Mouse (Mus musculus): ENCODE measurements around the gene Tbc1d22a. TPM values are rescaled to one million over a fixed set of nuclear protein-coding genes. Genes with fewer than 3 reads are reported as not detected.

The Tbc1d22a gene
- polyA plus RNA-seq, 1 experiment = 30.5 TPM

DNA sequence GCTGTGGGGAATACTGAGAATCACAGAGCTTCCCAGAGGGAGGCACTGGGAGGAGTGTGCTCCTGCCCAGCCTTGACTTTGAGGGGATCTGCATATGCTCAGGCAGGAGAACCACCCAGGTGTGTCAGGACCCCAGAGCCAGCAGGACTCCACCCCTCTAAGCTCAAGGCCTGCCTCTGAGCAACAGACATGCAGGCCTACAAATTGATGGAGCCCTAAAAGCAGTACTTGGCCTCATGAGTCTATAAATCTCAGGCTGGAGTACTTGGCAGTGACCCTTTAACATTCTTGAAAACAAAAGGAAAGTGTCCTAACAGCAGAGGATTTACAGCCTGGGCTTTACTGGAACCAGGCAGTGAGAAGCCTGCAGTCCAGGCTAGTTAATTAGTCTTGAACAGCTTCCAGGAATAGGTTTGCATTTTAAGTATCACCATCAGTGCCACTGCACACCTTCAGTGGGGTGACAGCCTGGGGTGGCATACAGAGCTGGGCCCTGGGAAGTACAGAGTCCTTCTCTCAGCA is 263.3 kb downstream of the Tbc1d22a start:
- no peaks in the 10 kb centered on the region for H3K27me3 ChIP-seq (ENCODE audit: control insufficient read depth, insufficient read depth, insufficient read length)
- no peak overlapping the region for H3K4me2 ChIP-seq (ENCODE audit: low read depth)
- H3K36me3 ChIP-seq (ENCODE audit: control insufficient read depth, insufficient read depth) = no peaks in the 10 kb centered on the region
- H3K79me2 ChIP-seq (ENCODE audit: control insufficient read depth, insufficient read depth) = no peaks in the 10 kb centered on the region
- no peak overlapping the region for H3K4me3 ChIP-seq
- no peak for TF ChIP-seq POLR2A (IDR thresholded peaks at IDR 0.05; ENCODE audit: insufficient read length, low read depth)
- TF ChIP-seq E2F4 (IDR thresholded peaks at IDR 0.05; ENCODE audit: insufficient read depth) = no peak
- no peak for TF ChIP-seq REST (IDR thresholded peaks at IDR 0.05; ENCODE audit: insufficient read depth, insufficient read length)
- TF ChIP-seq TCF3 (IDR thresholded peaks at IDR 0.05; ENCODE audit: insufficient read length, low read depth) = no peak
- TF ChIP-seq SRF (IDR thresholded peaks at IDR 0.05; ENCODE audit: control insufficient read depth, insufficient read length, low read depth) = no peak
- no peak for TF ChIP-seq POLR2AphosphoS2 (IDR thresholded peaks at IDR 0.05; ENCODE audit: insufficient read length, low read depth)
- no peak for TF ChIP-seq MAX (IDR thresholded peaks at IDR 0.05; ENCODE audit: low read depth)
- no peak for TF ChIP-seq MYOG (IDR thresholded peaks at IDR 0.05; ENCODE audit: control insufficient read depth in 1 of 3, insufficient read depth in 1 of 3, insufficient read length in 2 of 3, low read depth in 2 of 3)
- no peak overlapping the region for H3ac ChIP-seq (ENCODE audit: control insufficient read depth, insufficient read length)

DNA sequence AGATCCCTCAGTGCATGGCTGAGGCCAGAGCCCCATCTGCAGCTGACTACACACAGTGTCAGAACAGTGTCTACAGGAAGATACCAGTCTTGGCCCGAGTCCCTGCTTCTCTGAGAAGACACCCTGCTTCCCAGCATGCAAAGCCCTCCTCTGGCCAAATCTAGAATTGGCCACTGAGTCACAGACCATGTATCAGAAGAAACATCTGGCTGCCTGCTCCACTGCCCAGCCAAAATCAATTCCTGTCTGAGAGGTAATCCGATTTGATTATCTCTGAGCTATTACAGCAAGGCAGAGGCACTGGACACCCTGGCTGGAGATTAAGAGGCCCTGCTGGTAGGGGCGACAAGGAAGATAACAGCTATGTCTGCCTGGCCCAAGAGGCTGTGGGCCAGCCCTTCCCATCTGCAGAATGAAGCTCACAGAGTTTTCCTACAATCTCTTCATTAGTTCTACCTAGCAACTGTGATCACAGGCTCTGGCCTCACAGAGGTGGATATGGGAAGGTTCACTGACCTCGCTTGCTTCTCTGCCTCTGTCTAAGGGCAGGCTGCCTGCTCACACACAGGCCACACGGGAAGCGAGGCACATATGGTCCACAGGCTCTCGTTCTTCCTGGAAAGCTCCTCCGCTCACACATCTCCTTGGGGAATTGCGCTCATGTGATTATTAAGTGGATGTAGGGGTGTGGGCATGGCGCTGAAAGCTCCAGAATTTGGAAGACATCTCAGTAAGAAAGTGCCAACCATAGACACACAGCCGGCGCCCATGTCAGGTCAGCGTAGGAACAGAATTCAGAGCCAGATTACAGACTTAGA is 264.6 kb downstream of the Tbc1d22a start:
- Histone ChIP-seq H3K79me2 (ENCODE audit: control insufficient read depth, insufficient read depth) (no peaks in the 10 kb centered on the region), H3K27me3 (ENCODE audit: control insufficient read depth, insufficient read depth, insufficient read length) (no peaks in the 10 kb centered on the region), H3ac (ENCODE audit: control insufficient read depth, insufficient read length) (no peak overlapping the region), H3K4me3 (no peak overlapping the region), H3K4me2 (ENCODE audit: low read depth) (no peak overlapping the region), H3K36me3 (ENCODE audit: control insufficient read depth, insufficient read depth) (no peaks in the 10 kb centered on the region)
- no peak for TF ChIP-seq USF1 (IDR thresholded peaks at IDR 0.05; ENCODE audit: low read depth)
- TF ChIP-seq E2F4 (IDR thresholded peaks at IDR 0.05; ENCODE audit: insufficient read depth) = no peak
- no peak for TF ChIP-seq REST (IDR thresholded peaks at IDR 0.05; ENCODE audit: insufficient read depth, insufficient read length)
- no peak for TF ChIP-seq MYOG (IDR thresholded peaks at IDR 0.05; ENCODE audit: control insufficient read depth in 1 of 3, insufficient read depth in 1 of 3, insufficient read length in 2 of 3, low read depth in 2 of 3)
- TF ChIP-seq TCF3 (IDR thresholded peaks at IDR 0.05; ENCODE audit: insufficient read length, low read depth) = no peak
- no peak for TF ChIP-seq MAX (IDR thresholded peaks at IDR 0.05; ENCODE audit: low read depth)
- no peak for TF ChIP-seq MYOD1 (IDR thresholded peaks at IDR 0.05; ENCODE audit: control insufficient read depth in 1 of 3, insufficient read length in 2 of 3, low read depth in 2 of 3)
- TF ChIP-seq POLR2AphosphoS2 (IDR thresholded peaks at IDR 0.05; ENCODE audit: insufficient read length, low read depth) = no peak
- no peak for TF ChIP-seq CEBPB (IDR thresholded peaks at IDR 0.05; ENCODE audit: insufficient read depth, poor library complexity, severe bottlenecking)
- no peak for TF ChIP-seq SRF (IDR thresholded peaks at IDR 0.05; ENCODE audit: control insufficient read depth, insufficient read length, low read depth)
- no peak for TF ChIP-seq POLR2A (IDR thresholded peaks at IDR 0.05; ENCODE audit: insufficient read length, low read depth)
- no peak for TF ChIP-seq TCF12 (IDR thresholded peaks at IDR 0.05; ENCODE audit: insufficient read depth, poor library complexity, severe bottlenecking)

DNA sequence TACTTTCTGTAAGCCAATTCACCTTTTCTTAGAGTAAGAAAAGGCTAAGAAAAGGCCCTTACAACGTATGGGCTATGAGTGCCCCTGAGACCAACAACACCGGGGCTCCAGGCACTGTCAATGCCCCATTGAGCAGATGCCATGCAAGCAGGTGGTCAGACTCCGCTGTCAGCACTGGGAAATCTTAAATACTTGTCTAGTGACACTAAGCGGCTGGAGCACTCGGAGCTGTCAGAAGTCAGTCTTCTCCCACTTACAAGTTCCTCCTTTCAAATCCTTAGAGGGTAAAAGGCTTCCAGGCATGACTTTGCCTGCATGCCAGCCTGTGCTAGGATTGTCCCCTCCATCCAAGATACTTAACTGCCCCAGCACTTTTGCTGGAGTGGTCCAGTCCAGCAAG is 268.1 kb downstream of the Tbc1d22a start:
- H3K79me2 ChIP-seq (ENCODE audit: control insufficient read depth, insufficient read depth) = no peaks in the 10 kb centered on the region
- no peaks in the 10 kb centered on the region for H3K36me3 ChIP-seq (ENCODE audit: control insufficient read depth, insufficient read depth)
- no peaks in the 10 kb centered on the region for H3K27me3 ChIP-seq (ENCODE audit: control insufficient read depth, insufficient read depth, insufficient read length)
- no peak overlapping the region for H3K4me3 ChIP-seq
- no peak overlapping the region for H3ac ChIP-seq (ENCODE audit: control insufficient read depth, insufficient read length)
- no peak overlapping the region for H3K4me2 ChIP-seq (ENCODE audit: low read depth)
- TF ChIP-seq MYOD1 (IDR thresholded peaks at IDR 0.05; ENCODE audit: control insufficient read depth in 1 of 3, insufficient read length in 2 of 3, low read depth in 2 of 3) = peak in 1 of 3 experiments; percentile 11
- no peak for TF ChIP-seq POLR2A (IDR thresholded peaks at IDR 0.05; ENCODE audit: insufficient read length, low read depth)
- TF ChIP-seq USF1 (IDR thresholded peaks at IDR 0.05; ENCODE audit: low read depth) = no peak
- no peak for TF ChIP-seq POLR2AphosphoS2 (IDR thresholded peaks at IDR 0.05; ENCODE audit: insufficient read length, low read depth)
- no peak for TF ChIP-seq TCF12 (IDR thresholded peaks at IDR 0.05; ENCODE audit: insufficient read depth, poor library complexity, severe bottlenecking)

DNA sequence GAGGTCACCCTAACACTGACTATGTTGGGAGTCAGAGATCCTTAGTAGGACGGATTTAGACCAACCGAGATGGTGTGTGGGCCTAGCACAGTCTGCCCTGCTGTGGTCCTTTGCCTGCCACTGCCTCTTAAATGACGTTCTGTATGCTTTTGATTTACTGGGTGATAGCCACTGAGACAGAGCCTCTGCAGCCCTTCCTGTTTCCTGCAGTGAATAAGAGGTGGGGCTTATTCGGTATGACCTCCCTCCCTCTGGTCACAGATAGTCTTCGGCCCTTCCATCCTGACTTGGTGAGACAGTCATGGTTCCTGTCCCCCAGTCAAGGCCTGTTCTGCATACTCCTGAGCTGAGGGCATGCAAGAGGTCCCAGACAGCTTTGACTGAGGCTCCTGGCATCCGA is 271.6 kb downstream of the Tbc1d22a start:
- Histone ChIP-seq H3K27me3 (ENCODE audit: control insufficient read depth, insufficient read depth, insufficient read length) (no peaks in the 10 kb centered on the region), H3ac (ENCODE audit: control insufficient read depth, insufficient read length) (no peak overlapping the region), H3K79me2 (ENCODE audit: control insufficient read depth, insufficient read depth) (no peaks in the 10 kb centered on the region), H3K4me2 (ENCODE audit: low read depth) (no peak overlapping the region), H3K36me3 (ENCODE audit: control insufficient read depth, insufficient read depth) (no peaks in the 10 kb centered on the region), H3K4me3 (no peak overlapping the region)
- no peak for TF ChIP-seq USF1 (IDR thresholded peaks at IDR 0.05; ENCODE audit: low read depth)
- no peak for TF ChIP-seq SRF (IDR thresholded peaks at IDR 0.05; ENCODE audit: control insufficient read depth, insufficient read length, low read depth)
- TF ChIP-seq MYOG (IDR thresholded peaks at IDR 0.05; ENCODE audit: control insufficient read depth in 1 of 3, insufficient read depth in 1 of 3, insufficient read length in 2 of 3, low read depth in 2 of 3) = no peak
- no peak for TF ChIP-seq POLR2A (IDR thresholded peaks at IDR 0.05; ENCODE audit: insufficient read length, low read depth)
- TF ChIP-seq TCF3 (IDR thresholded peaks at IDR 0.05; ENCODE audit: insufficient read length, low read depth) = no peak
- no peak for TF ChIP-seq CEBPB (IDR thresholded peaks at IDR 0.05; ENCODE audit: insufficient read depth, poor library complexity, severe bottlenecking)
- TF ChIP-seq REST (IDR thresholded peaks at IDR 0.05; ENCODE audit: insufficient read depth, insufficient read length) = no peak
- TF ChIP-seq MYOD1 (IDR thresholded peaks at IDR 0.05; ENCODE audit: control insufficient read depth in 1 of 3, insufficient read length in 2 of 3, low read depth in 2 of 3) = no peak
- TF ChIP-seq POLR2AphosphoS2 (IDR thresholded peaks at IDR 0.05; ENCODE audit: insufficient read length, low read depth) = no peak
- no peak for TF ChIP-seq E2F4 (IDR thresholded peaks at IDR 0.05; ENCODE audit: insufficient read depth)
- no peak for TF ChIP-seq MAX (IDR thresholded peaks at IDR 0.05; ENCODE audit: low read depth)
- TF ChIP-seq TCF12 (IDR thresholded peaks at IDR 0.05; ENCODE audit: insufficient read depth, poor library complexity, severe bottlenecking) = no peak
